Mouse (Mus musculus): Measurements from ENCODE around the gene Ifih1. TPM values are rescaled to one million over a fixed set of nuclear protein-coding genes. Genes with fewer than 3 reads are reported as not detected.

Ifih1 gene
- polyA plus RNA-seq, 1 experiment from 2014 or later = 0.87 TPM

Other genes with a start within 250 kb of the Ifih1 start
- gene Dpp4, start 234.0 kb downstream of the Ifih1 start, polyA plus RNA-seq (2014; fragmentation: Nextera tagmentation; extraction: Ambion mirVana) = 0.88 and 0.96 TPM in 2 replicates
- not detected in 2 replicates for gene Gcg, start 162.6 kb downstream of the Ifih1 start, polyA plus RNA-seq (2014; fragmentation: Nextera tagmentation; extraction: Ambion mirVana)
- gene Fap, start 72.2 kb downstream of the Ifih1 start, polyA plus RNA-seq (2014; fragmentation: Nextera tagmentation; extraction: Ambion mirVana) = 11.7 and 12.0 TPM in 2 replicates
- 1.8 and 2.0 TPM in 2 replicates for gene Gca, start 18.0 kb upstream of the Ifih1 start, polyA plus RNA-seq (2014; fragmentation: Nextera tagmentation; extraction: Ambion mirVana)